Mouse (Mus musculus) adrenal gland, adult (tissue): ENCODE data around the gene Gm21882.
"Not testable (repeated sequence)": the region's sequence is repeated elsewhere in the genome, so short reads cannot be mapped to it uniquely, and the experiment has no call there.

ENCODE experiments used
- DNase-seq, 2 experiments: peaks; one replicate each; pipeline ENCODE4 v3.0.0; 2022 to 2023; ENCODE audit warnings: low spot score in 1 of 2; ENCODE audit not compliant: inconsistent age in 2 of 2

Gene Gm21882

GRCm38 (mm10) chrY:40381423-40381822 lies at the start of gene Gm21882:
Gene Gm21882, minus strand, starts transcription at chrY:40381523.
- not testable (repeated sequence) for DNase-seq
